Mouse (Mus musculus) C2C12 (cell line): ENCODE data around the gene Tubg2.

Experiments used
- CEBPB ChIP-seq: IDR thresholded peaks from one replicate; pipeline ENCODE4 v1.6.1; 2011; ENCODE audit warnings: low read depth, mild to moderate bottlenecking, control low read depth, moderate library complexity
- CTCF ChIP-seq: IDR thresholded peaks from one replicate; pipeline ENCODE4 v1.5.1; 2011; ENCODE audit not compliant: control insufficient read depth, insufficient read depth, insufficient read length
- MAX ChIP-seq: IDR thresholded peaks from one replicate; pipeline ENCODE4 v1.6.1; 2011; ENCODE audit warnings: mild to moderate bottlenecking, control low read depth
- MYOD1 ChIP-seq: IDR thresholded peaks from one replicate; pipeline ENCODE4 v1.6.1; 2011; ENCODE audit warnings: low read depth; ENCODE audit not compliant: control insufficient read depth, insufficient read length
- MYOG ChIP-seq: IDR thresholded peaks from one replicate; pipeline ENCODE4 v1.6.1; 2011; ENCODE audit not compliant: control insufficient read depth, insufficient read length; ENCODE audit errors: extremely low read depth
- USF1 ChIP-seq: IDR thresholded peaks from one replicate; pipeline ENCODE4 v1.6.1; 2011; ENCODE audit warnings: low read depth, mild to moderate bottlenecking, control low read depth, moderate library complexity

DNA sequence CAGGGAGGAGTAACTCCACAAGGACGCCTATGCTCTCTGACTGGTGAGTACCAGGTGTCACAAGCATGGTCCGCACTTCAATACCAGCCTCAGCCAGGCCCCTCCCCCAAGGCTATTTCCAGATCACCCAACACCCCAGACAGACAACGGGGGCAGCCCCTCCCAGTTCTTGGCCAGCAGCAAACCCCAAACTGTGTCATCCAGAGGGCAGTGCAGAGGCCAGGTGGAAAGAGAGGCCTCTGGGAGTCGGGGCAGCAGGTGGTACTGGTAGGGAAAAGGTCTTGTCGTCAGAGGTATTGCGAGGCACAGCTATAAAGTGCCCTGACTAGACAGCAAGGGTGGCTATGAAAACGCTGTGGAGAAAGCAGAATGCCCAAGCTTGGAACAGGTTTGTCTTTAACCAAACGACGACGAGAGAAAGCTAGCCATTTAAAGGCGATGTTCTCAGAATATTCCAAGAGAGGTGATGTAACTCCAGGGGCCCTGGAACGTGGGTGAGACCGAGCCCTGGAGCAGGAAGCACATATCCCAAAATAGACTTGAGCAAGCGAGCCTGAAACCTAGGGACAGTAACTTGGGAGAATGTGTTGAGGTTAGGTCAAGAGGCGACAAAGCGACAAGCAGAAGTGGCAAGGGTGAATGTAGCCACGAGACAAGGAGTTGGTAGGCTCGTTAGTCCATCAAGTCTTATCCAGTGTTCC is 25.5 kb upstream of the Tubg2 start:
- TF ChIP-seq CTCF (no peak), CEBPB (no peak), MAX (no peak), MYOD1 (no peak), USF1 (no peak), MYOG (no peak)
